Mouse (Mus musculus): ENCODE measurements at regions not wholly inside any gene's neighbourhood (a gene's known extent, or its start where the extent isn't known, plus 50 kb on each side); places are given as distances from the start of the nearest gene placed in this dataset.

DNA sequence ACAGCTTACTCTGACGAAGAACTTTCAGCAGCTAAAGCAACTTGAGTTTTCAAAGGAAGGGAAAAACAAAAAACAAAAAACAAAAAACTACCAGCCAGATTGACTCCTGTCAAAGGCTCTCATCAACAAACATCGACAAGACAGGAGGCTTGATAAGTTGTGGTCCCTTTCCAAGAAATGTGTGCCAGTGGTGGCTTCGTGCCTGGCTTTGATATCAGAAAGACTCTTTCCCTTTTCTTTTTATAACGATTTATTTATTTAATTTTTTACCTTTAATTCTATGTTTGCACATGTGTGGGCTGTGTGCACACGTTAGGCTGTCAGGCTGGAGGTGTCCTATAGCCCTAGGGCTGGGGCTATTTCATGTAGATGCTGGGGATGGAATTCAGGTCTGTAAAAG is 60.4 kb downstream of the Dact1 start:
- DNase-seq (ENCODE audit: low read depth), result no peak

DNA sequence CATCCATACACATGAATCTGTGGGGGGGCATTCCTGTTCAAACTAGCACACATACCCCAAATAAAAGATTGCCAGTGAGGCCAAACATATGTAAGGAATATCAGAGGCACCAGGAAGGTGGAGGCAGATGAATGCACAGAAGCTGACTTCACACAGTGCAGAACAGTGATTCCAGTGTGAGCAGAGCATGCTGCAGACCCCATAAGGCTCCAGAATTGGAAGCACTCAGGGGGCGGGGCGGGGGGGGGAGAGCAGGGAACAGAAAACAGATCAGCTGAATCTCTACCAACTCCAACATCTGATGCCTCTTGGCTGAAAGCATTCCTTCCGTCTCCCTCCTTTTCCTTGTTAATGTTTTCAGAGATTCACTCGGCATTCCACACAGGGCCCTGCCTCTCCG is 62.3 kb downstream of the Dact1 start:
- no peak for DNase-seq (ENCODE audit: low read depth)

DNA sequence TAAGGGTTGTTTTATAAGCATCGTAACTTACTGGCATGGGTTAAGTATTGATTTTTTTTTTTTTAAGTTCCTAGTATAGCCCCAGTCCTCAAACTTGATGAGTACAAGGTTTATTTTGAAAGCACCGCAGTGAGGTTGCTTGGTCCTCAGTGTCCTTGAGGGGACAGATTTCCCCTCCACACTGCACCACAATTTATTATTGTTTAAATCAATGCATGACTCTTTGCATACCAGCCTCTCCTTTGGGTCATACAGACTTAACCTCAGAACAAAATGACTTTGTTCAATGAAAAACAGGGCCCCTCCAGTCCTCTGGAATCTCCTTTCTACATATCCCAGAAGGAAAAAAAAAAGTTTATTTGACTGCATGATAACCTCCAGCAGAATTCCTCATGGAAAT is 63.9 kb downstream of the Dact1 start:
- DNase-seq (ENCODE audit: low read depth), result no peak

DNA sequence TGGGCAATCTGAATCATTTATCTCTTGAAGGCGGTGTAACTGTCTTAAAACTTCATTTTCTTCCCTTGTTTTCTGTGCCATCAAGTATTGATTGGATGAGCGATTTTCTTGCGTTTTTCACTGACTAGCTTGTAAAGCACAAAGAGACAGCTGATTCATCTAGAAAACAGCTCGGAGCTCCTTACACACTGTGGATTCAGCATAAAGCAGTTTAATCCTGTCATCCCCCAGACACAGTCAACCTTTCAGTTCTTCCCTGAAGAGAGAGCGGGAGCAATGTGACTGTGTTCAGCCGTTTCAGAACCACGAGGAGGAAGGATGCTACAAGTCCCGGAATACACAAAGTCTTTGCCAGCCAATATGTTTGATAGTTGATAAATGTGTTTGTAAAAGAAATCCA is 66.8 kb downstream of the Dact1 start:
- no peak for DNase-seq (ENCODE audit: low read depth)

DNA sequence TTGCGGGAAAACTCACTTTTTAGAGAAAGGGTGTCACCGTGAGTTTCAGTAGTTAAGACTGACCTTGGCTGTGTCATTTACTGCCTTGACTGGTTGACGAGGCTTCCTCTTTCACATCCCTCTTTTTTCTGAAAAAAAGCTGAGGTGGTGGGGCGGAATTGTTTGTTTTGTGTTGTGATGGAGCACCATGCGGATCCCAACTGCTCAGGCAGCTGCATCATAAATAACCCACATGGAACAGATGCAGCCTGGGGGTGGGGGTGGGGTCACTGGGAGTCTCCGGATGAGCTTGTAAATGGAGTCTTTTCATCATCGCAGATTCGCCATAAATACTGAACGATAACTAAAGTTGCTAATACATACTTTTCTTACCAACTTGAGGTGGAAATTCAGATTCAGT is 67.3 kb downstream of the Dact1 start:
- no peak for DNase-seq (ENCODE audit: low read depth)

DNA sequence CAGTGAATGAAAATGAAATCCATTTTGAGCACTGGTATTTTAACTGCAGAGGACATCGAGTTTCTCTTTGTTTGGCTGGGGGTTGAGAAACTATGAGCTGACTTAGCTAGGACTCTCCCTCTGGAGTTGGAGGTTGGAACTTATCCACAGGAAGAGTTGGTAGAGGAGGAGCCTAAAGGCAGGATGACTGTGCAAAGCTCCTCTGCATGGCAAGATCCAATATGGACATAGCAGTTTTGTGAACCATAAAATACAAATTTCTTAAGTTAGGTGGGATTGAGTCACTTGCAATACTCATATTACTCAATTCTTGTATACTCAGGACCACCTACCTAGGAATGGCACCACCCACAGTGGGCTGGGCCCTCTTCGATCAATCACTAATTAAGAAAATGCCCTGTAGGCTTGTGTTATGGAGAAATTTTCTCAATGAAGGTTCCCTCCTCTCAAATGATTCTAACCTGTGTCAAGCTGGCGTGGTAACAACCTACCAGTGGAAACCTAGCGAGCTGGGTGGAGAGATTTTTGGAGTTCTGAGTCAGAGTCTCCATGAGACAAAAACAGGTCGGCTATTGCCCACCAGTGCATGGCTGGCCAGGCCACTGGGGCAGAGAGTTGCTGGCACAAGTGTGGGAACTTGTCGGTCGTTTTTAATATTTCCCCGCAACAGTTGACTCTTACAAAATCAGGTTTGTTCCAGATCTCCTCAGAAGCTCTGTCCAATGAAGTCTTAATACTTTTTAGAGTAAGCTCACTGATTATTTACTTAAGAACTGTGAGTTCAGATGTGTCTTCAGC is 70.1 kb downstream of the Dact1 start:
- DNase-seq (ENCODE audit: low read depth), result peak; percentile 79

DNA sequence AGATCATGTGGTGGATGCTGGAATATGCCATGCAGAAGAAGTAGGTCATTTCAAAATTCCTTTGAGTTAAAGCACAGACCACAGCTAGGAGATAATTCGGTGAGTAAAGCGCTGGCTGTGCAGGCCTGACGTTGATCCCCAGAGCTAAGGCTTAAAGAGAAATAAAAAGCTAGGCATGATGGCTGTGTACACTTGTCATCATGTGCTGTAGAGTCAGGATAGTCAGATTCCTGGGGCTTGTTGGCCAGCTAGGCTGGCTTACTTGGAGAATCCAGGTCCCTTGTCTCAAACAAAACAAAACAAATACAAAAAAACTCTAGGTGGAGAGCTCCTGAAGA is 70.7 kb downstream of the Dact1 start:
- DNase-seq (ENCODE audit: low read depth), result no peak

DNA sequence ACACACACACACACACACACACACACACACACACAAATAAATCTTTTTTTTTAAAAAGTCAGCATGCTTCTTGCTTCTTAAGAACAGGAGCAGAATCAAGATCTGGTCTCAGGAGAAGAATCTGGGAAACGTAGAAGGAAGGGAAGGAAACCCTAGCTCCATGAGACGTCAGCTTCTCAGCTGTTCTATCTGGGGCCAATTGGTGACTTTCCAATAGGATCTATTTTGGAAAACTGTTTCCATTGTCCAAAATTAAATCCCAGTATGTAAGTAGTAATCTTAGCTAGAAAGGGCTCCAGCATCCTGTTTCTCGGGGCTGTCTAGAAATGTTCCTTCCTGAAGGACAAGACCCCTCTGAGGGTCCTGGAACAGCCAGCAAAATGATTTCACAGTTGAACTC is 76.6 kb downstream of the Dact1 start:
- no peak for DNase-seq (ENCODE audit: low read depth)

DNA sequence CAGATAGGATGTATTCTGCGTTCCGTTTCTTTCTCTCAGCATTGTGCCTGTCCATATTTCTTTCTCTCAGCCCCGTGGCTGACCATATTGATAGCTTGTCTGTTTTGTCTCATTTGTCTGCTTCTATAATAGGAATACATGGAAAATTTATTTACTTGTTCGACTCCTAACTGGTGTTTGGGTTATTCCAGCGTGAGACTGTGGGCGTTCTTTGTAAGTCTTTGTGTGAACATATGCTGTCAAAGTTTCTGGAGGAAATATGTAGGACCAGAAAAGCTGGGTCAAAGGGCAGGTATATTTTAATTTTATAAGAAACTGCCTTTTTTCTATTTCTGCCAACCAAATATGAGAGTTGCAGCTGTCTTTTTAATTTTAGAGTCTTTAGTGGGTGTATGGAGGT is 81.8 kb downstream of the Dact1 start:
- DNase-seq (ENCODE audit: low read depth), result no peak

DNA sequence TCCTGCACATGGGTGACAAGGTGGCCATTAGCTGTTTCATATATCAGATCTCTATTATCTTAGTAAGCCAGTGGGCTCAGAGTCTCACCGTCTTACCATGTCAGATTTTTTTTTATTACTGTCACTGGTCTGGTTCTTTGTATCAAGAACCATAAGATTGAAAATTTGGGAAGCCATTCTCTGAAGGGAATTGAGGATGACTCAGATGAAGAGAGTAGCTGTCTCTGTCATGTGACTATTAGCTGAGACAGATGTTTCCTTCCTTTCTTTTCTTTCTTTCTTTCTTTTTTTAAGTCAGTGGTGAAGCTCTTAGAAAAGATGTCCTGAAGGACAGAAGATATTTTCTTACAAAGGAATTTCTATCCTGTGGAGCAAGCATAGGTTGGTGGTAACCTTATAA is 84.1 kb downstream of the Dact1 start:
- DNase-seq (ENCODE audit: low read depth), result no peak

DNA sequence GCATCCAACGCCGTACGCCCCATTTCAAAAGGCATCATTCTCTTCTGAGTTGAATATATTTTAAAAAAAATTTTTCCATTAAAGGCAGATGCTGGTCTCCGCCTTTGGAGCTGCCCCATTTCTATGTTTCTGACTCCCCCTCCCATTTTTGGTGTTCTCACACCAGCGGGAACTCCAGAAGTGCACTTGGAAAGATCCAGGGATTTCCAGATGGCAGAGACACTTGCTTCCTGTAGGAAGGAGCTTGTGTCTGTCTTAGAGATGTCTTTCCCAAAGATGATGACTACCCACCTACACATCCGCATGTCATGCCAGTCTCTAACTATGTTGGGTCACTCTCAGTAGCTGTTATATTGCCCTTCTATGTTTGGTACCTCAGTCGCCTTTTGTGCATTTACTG is 87.8 kb downstream of the Dact1 start:
- DNase-seq (ENCODE audit: low read depth), result no peak

DNA sequence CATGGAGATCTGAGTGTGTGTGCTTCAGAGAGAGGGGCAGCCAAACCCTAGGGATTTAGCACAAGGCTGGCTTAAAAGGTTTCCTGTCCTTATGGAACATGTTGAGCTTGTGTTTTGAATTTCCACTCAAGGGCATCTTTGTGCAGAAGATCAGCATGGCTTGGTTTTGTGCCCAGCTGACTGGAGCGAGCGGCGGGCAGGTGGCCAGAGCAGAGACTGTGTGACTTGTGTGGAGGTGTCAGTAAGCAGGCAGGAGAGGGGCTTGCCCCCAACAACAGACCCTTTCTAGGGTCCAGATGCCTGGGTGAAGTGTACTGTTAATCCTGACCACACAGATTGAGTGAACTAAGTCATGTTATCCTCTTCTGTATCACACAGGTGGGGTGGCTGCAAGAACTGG is 89.0 kb downstream of the Dact1 start:
- no peak for DNase-seq (ENCODE audit: low read depth)

DNA sequence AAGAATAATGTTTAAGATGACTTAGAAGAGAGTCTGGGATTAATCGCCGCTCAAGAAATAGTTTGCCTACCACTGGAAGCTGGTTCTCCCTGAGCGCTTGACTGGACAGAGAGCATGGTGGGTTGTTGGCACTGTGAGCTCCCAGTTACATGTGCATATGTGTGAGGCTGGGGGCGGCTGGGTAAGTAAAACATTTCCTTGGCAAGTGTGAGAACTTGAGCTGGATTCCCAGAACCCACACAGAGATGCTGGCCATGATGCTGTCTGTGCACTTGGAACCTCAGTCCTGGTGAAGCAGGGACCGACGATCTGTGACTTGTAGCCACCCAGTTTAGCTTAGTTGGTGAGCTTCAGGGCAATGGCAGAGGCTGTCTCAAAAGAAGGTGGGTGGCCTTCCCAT is 90.5 kb downstream of the Dact1 start:
- no peak for DNase-seq (ENCODE audit: low read depth)

DNA sequence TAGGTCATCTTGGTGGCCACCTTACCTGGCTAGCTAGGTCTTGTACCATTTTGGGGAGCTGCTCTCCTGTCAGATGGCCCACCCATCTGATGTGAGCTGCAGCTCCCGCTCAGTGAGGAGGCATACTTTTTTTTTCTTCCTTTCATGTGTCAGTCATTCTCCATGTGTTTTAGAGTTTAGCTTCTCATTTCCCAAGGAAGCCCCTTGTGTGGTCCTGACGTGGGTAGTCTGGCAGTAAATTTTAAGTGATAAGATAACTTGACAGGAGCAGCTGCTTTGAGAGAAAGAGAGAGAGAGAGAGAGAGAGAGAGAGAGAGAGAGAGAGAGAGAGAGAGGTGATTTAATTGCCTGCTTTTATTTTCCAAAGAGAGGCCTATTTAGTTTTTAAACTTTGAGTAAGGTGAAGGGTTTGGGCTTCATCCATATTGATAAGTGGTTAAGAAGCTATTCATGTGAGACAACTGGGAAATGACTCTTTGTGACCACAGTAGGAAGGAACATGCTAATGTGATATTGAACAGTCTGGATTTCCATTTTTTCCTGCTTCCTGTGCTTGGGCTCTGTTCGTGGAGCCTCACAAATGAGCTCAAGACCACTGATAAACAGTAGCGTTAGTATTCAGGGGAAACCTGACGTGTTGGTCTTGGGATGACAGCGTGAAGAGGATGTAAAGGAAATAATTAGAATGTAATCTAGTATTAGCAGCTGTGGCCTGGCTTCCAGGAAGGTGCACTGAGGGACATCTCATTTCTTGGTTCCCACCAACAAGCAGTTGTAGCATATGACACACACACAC is 92.1 kb downstream of the Dact1 start:
- DNase-seq (ENCODE audit: low read depth), result no peak

DNA sequence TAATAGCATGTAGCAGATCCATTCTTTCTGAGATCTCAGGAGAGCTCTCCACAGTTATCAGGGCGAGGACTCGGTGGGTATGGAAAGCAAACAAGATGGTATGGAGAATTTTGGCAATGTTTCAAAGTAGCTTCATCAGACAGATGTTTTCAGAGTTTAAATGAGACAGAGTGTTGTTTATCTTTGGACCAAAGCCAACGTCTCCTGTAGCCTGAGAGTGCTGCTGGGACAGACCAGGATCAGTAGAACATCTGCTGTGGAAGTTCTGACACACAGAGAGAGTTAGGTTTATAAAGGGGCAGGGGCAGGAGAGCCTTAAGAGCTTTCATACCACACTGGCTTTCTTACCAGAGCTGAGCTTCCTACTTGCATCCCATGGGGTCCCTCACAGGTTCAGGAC is 97.6 kb downstream of the Dact1 start:
- no peak for DNase-seq (ENCODE audit: low read depth)

DNA sequence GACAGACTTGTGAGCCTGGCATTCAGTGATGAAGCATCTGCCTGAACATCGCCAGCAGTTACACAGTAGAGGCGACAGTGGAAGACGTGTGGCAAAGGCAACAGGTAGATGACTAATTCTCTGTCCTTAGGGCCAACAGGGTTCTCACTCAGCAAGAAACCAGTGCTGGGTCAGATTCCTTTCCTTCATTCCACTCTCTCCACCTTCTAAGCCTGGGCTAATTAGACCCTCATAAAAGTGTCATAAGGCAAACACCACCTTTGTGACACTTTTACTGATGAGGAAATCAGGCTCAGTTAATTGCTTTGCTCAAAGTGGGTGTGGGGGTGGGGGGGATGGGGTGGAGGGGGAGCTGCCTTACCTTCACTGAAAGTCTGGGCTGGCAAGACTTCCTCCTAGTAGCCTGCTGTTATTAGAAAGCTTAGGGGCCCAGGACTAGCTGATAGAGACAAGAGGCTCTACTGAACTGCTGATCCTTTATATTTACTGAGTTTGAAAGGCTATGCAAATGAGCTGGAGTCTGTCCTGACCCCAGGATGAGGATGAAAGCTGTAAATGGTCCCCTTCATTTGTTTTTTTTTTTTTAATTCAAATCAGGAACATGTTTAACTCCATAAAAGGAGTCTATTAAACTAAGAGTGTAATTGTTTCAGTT is 98.8 kb downstream of the Dact1 start:
- no peak for DNase-seq (ENCODE audit: low read depth)

DNA sequence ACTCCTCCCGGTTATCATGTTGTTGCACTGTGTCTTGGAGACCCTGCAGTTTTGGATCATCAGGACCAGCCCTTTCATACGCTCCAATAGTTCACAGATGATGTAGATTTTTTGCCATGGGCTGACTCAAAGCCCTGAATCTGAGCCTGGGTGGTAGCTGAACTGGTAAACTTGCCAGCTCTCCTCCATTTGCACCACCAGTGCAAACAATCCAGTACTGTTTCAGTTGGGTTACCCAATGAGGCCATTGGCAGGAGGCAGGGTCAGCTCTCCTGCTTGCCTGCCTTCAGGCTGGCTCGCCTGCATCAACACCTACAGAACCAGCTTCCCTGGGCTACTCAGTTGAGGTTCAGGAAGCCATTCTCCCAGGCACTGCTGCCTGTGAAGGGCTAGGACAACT is 102.6 kb downstream of the Dact1 start:
- peak; percentile 61 for DNase-seq (ENCODE audit: low read depth)

DNA sequence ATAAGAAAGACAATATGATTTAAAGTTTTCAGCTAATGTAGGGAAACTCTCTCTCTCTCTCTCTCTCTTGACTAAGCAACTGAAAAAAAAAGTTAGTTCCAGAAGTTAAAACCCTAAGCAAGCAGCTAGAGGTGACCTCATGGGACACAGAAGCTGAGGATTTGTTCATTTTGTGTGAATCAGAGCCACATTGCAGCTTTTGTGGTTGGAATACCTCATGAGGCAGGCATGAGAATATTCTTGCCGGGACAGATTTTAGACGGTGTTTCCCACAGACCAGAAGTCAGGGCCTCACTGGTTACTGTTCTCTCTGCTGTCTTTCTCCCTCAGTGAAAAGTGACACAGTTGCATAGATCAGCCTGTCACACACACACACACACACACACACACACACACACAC is 107.3 kb downstream of the Dact1 start:
- peak; percentile 92 for DNase-seq (ENCODE audit: low read depth)

DNA sequence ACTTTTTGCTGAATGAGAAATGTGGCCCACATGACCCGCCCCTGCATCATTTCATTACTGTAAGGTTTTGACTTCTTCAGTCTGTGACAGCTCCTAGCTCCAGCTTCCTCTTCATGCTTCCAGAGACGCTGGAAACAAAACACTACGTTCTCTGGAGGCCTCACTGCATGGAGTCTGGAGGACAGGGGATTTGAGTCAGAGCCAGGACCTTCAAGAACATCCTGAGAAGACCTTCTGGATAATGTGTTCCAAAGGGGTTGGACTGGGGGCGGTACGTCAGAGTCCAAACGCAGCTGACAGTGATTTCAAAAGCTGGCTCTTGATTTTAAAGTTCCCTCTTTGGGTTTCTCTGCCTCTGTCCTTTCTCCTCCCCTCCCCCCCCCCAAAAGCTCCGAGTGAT is 108.5 kb downstream of the Dact1 start:
- no peak for DNase-seq (ENCODE audit: low read depth)

DNA sequence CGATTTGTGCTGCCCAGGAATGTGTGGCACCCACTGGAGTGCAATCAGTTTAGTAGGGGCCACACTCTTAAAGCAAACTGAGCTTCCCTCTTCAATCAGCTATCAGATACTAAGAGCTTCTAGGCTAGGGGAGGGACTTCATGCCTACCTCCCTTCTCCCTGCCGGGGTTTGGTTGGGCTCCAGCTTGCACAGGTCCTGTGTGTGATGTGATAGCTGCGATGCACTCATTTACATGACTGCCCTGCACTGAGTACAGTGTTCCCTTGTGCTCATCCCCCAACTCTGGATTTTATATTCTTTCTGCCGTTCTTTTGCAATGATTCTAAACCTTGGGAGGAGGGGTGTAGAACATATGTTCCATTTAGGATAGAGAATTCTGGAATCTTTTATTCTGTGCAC is 109.5 kb downstream of the Dact1 start:
- DNase-seq (ENCODE audit: low read depth), result no peak

DNA sequence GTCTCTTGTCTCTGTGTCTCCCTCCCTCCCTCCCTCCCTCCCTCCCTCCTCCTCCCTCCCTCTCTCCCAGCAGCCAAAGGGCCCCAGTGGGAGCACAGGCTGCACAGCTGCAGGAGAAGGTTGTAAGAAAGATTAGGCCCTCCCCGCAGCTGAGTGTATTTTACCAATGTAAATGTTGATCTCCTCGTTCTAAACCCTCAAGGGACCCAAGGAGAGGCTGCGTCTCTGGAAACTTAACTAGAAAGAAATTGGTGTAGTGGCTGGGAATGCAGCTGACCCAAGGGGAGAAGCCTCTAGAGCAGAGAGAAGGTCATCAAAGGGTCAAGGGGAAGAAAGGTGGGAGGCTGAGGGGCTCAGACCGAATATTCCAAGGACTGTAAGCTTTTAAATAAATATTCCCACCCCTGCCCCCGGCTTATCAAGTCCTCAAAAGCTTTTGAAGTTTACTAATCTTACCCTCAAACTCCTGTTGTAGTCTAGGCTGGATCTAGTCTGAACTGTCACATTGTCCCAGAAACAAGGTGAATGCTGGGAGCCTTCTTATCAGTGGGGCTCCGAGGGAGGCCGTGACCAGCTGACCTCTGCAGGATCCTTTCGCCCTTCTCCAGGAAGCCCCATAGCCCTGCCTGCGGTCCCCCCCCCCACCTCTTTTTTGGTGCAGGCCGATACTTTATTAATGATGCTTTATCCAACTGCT is 116.5 kb downstream of the Dact1 start:
- DNase-seq (ENCODE audit: low read depth), result no peak

DNA sequence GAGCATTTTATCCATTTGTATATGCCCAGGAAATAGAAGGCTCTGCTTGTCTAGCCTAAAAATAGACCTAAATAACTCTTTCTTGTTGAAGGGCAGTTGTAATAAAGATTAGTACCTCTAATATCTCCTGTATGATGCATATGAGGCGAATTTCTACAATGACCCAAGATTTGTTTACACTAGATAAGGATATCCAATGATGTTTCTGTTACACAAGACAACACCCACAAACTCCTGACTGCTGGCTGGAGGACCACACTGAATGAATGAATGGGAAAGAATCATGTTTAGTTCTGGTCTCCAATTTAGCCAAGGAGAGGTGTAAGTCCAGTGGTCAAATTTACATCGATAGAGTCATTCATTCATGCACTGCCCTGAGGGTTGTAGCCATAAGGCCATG is 118.3 kb downstream of the Dact1 start:
- DNase-seq (ENCODE audit: low read depth), result no peak

Measured in fibroblast of lung, adult 2 months (primary cell).